In genomic region chr4:131763911-131764310, GRCm38 (mm10) we compare ENCODE assay signal across 21 mouse cellular contexts.
DNase-seq lines count a peak whose midpoint lies in the region; ATAC-seq lines count a peak whose summit lies in the region.
"Had no signal": no experiment of that assay in that cellular context is flagged by ENCODE, and none has a peak within 500 bp of the region (broad histone marks: within the 10 kb centered on the region; RNA-seq: fewer than 3 reads in every experiment).

No protein-coding gene starts in this region.

- no peak overlapping the region for H3K4me3 ChIP-seq in embryonic facial prominence, embryonic 14.5 days (ENCODE audit: low read depth, low read length)
- no peak overlapping the region for H3K4me3 ChIP-seq in embryonic facial prominence, embryonic 10.5 days
- H3K4me3 ChIP-seq: embryonic facial prominence, embryonic 12.5 days; forebrain, embryonic 12.5 days; gastrocnemius, adult 2 months; heart, embryonic 12.5 days; hindbrain, embryonic 10.5 days had no signal

- 77% methylated on average over 7 of the region's 7 CpGs for WGBS in embryonic facial prominence, embryonic 14.5 days
- WGBS in embryonic facial prominence, embryonic 10.5 days: 91% methylated on average over 7 of the region's 7 CpGs

- no peaks in the 10 kb centered on the region for H3K27me3 ChIP-seq in embryonic facial prominence, embryonic 14.5 days (replicated peaks; ENCODE audit: control insufficient read depth, insufficient read depth, low read length)
- no peaks in the 10 kb centered on the region for H3K27me3 ChIP-seq in embryonic facial prominence, embryonic 10.5 days (replicated peaks; ENCODE audit: low read depth, poor library complexity, severe bottlenecking)
- H3K27me3 ChIP-seq: embryonic facial prominence, embryonic 12.5 days; forebrain, embryonic 12.5 days; heart, embryonic 12.5 days had no signal

- H3K9ac ChIP-seq in embryonic facial prominence, embryonic 14.5 days (ENCODE audit: low read depth, low read length): no peak overlapping the region
- H3K9ac ChIP-seq: embryonic facial prominence, embryonic 12.5 days; forebrain, embryonic 12.5 days; heart, embryonic 12.5 days; hindbrain, embryonic 14.5 days had no signal

- H3K27ac ChIP-seq in embryonic facial prominence, embryonic 14.5 days (replicated peaks; ENCODE audit: low read depth, low read length): no peak overlapping the region
- H3K27ac ChIP-seq in embryonic facial prominence, embryonic 10.5 days (replicated peaks): no peak overlapping the region
- H3K27ac ChIP-seq: embryonic facial prominence, embryonic 12.5 days; forebrain, embryonic 12.5 days; gastrocnemius, adult 2 months; hindbrain, embryonic 10.5 days; hindbrain, embryonic 14.5 days had no signal

- no peak for ATAC-seq in embryonic facial prominence, embryonic 14.5 days (ENCODE audit: low read depth)
- no peak for ATAC-seq in megakaryocyte progenitor cell, adult 5-6 weeks (replicated peaks; ENCODE audit: poor library complexity)
- ATAC-seq: CD4-positive, CD25-positive, alpha-beta regulatory T cell, adult 4 months; forebrain, embryonic 16.5 days had no signal

- no peak overlapping the region for H3K4me2 ChIP-seq in embryonic facial prominence, embryonic 14.5 days (ENCODE audit: low read depth, low read length)
- H3K4me2 ChIP-seq: embryonic facial prominence, embryonic 12.5 days; forebrain, embryonic 12.5 days; heart, embryonic 12.5 days; hindbrain, embryonic 14.5 days had no signal

- intact Hi-C loops in left cerebral cortex, postnatal 25 days (cut with DNase I): loop anchor here (1.0 kb wide), 1 partner anchor 45 kb away; no protein-coding TSS in a partner anchor
- intact Hi-C loops in left cerebral cortex, postnatal 4 days (cut with DNase I): no loop called here

- no peaks in the 10 kb centered on the region for H3K9me3 ChIP-seq in embryonic facial prominence, embryonic 14.5 days (ENCODE audit: control insufficient read depth, low read length)
- H3K9me3 ChIP-seq in embryonic facial prominence, embryonic 10.5 days: no peaks in the 10 kb centered on the region
- H3K9me3 ChIP-seq: embryonic facial prominence, embryonic 12.5 days; forebrain, embryonic 12.5 days; G1E; hindbrain, embryonic 10.5 days had no signal

- H3K36me3 ChIP-seq in embryonic facial prominence, embryonic 14.5 days (ENCODE audit: control insufficient read depth, insufficient read depth, low read length): peaks cover 13% of the 10 kb centered on the region
- H3K36me3 ChIP-seq in embryonic facial prominence, embryonic 10.5 days (replicated peaks): peaks cover 12% of the 10 kb centered on the region
- H3K36me3 ChIP-seq: heart, embryonic 12.5 days had no signal

- DNase-seq in embryonic facial prominence, embryonic 14.5 days (ENCODE audit: low spot score): peak; percentile 17
- DNase-seq in embryonic facial prominence, embryonic 10.5 days (ENCODE audit: low spot score): no peak
- DNase-seq in left cerebral cortex, postnatal 25 days (ENCODE audit: low spot score in 2 of 2): peak; percentile 14 to 84
- no peak for DNase-seq in left cerebral cortex, postnatal 4 days
- peak; percentile 56 for DNase-seq in right cerebral cortex, adult 18-20 months
- DNase-seq in right cerebral cortex, postnatal 14 days: no peak
- DNase-seq: adrenal gland, adult 8-10 months; cerebellum, adult 11 months; cerebellum, adult 8-10 months; embryo, embryonic 11 days; gastrocnemius, adult 2 months; gastrocnemius, postnatal 25 days had no signal

- H3K4me1 ChIP-seq in embryonic facial prominence, embryonic 14.5 days (ENCODE audit: control insufficient read depth, insufficient read depth, low read length): no peaks in the 10 kb centered on the region
- H3K4me1 ChIP-seq in embryonic facial prominence, embryonic 10.5 days: peaks cover 7% of the 10 kb centered on the region
- H3K4me1 ChIP-seq: forebrain, embryonic 12.5 days; heart, embryonic 12.5 days; hindbrain, embryonic 10.5 days had no signal

Comparison
In these comparisons a context has a peak if more than half of its experiments do, and no peak if none do; other contexts are left out.
1. DNase-seq: peak in embryonic facial prominence, embryonic 14.5 days (single experiment), left cerebral cortex, postnatal 25 days (2 of 2) and right cerebral cortex, adult 18-20 months (single experiment); none in embryonic facial prominence, embryonic 10.5 days (single experiment), left cerebral cortex, postnatal 4 days (single experiment) and right cerebral cortex, postnatal 14 days (single experiment).